Mouse (Mus musculus) bone marrow macrophage, adult 2 months (primary cell): ENCODE results near the gene Acad10. TPM values are rescaled to one million over a fixed set of nuclear protein-coding genes. Genes with fewer than 3 reads are reported as not detected.
"Not testable (repeated sequence)": the region's sequence is repeated elsewhere in the genome, so short reads cannot be mapped to it uniquely, and the experiment has no call there.

Source experiments
- H3K27ac ChIP-seq: 2 replicates; pipeline ENCODE4 v1.5.1; 2012; ENCODE audit warnings: low read depth, low read length; ENCODE audit not compliant: insufficient read depth
- H3K4me1 ChIP-seq: 2 replicates; pipeline ENCODE4 v1.6.1; 2012; ENCODE audit warnings: low read length; ENCODE audit not compliant: control insufficient read depth, insufficient read depth
- H3K4me3 ChIP-seq: 2 replicates; pipeline ENCODE4 v1.5.1; 2012; ENCODE audit warnings: mild to moderate bottlenecking, low read length, moderate library complexity; ENCODE audit not compliant: insufficient read depth
- CTCF ChIP-seq: IDR thresholded peaks from 2 replicates; pipeline ENCODE4 v1.5.1; 2012; ENCODE audit warnings: low read depth, mild to moderate bottlenecking, low read length, moderate library complexity
- POLR2A ChIP-seq: IDR thresholded peaks from 2 replicates; pipeline ENCODE4 v1.6.1; 2012; ENCODE audit warnings: mild to moderate bottlenecking, low read depth, low read length, borderline replicate concordance
- polyA plus RNA-seq: library from polyadenylated mRNA; stranded (reverse); fragments of >200 nt; gene quantifications from 2 replicates; pipeline ENCODE4 v1.2.4, GENCODE M21; 2012; ENCODE audit not compliant: missing spikeins, insufficient read depth, insufficient read length

Gene Acad10
- polyA plus RNA-seq, 1 experiment: 3.3 TPM

- no peak for TF ChIP-seq CTCF
- TF ChIP-seq POLR2A: no peak
- H3K4me3 ChIP-seq: peak overlapping the region; percentile 82
- peaks cover 7% of the 10 kb centered on the region; the same call in 1 of the 2 replicates for H3K4me1 ChIP-seq
- H3K27ac ChIP-seq: no peak overlapping the region
Observed at GRCm38 (mm10) chr5:121661494-121661893, 1.2 kb upstream of the Acad10 start.

DNA sequence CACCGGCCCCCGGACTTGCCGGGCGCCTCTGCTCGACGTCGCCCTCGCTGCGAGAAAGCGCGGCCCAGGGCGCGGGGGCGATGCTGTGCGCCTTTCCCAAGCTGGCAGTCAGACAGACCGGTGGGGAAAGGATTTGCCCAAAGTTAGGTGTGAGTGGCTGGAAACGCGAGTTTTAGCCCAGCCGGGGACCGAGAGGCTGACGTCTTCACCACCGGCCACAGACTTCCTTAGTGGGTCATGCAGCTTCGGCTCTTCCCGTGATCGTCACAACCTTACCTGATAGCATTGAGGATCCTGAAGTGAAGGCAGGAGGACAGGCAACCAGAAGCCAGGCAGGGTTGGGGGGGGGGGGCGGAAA lies 562 bp upstream of the Acad10 start:
- TF ChIP-seq CTCF (no peak), POLR2A (no peak)
- H3K27ac ChIP-seq: peak overlapping the region; percentile 27; the same call in 1 of the 2 replicates
- peak overlapping the region; percentile 82 for H3K4me3 ChIP-seq
- peaks cover 7% of the 10 kb centered on the region; the same call in 1 of the 2 replicates for H3K4me1 ChIP-seq

DNA sequence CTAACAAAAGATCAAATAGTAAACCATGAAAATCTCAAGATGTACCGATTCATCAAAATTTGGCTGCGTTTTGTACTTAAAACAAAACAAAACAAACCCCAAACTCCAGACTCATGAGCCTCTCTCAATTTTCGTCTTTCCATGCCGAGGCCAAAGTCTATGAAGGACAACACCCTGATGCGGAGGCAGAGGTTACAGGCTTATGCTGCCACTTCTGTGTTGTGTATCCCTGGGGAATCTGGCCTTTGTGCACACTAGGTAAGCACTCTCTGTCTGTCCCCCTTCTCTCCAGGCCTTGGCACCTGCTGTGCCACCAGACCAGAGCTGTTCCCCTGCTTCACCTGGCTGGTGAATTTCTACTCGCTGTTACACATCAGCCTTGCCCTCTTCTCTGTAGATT lies 2.7 kb downstream of the Acad10 start:
- H3K4me3 ChIP-seq, H3K4me1 ChIP-seq, H3K27ac ChIP-seq: not testable (repeated sequence)

DNA sequence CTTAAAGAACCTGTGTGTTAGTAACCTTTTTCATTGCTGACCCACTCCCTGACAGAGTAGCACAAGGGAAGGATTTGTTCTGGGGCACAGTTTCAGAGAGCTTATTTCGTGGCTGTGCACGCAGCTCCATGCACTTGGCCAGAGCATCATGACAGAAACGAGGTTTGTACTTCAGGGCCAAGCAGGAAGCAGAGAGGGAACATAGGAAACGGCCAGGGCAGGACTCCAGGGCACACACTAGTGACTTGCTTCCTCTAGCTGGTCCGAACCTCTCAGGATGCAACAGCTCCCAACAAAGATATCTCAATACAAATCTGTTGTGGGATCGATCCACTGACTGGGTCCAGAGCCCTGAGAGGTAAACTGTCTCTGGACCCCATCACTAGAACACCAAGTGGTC lies 3.4 kb downstream of the Acad10 start:
- not testable (repeated sequence) for H3K27ac ChIP-seq, H3K4me3 ChIP-seq, H3K4me1 ChIP-seq

DNA sequence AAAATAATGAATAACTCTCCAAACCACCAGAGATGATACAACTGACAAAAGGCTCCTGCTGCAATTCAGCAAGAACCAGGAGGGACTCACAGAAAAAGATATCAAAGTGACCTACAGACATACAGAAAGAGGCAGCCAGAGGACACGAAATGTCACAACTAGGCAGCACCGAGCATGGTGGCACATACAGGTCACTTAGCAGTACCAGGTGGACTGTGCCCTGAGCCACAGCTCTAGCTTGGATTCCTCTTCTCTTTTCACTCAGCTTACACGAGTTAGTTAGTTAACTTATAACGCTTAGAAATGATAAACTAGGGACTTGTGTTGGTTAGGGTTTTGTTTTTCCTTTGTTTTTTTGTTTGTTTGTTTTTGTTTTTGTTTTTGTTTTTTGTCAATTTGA lies 5.8 kb downstream of the Acad10 start:
- H3K27ac ChIP-seq: no peak overlapping the region
- H3K4me1 ChIP-seq: peaks cover 2% of the 10 kb centered on the region; the same call in 1 of the 2 replicates
- TF ChIP-seq CTCF (no peak), POLR2A (no peak)
- H3K4me3 ChIP-seq: no peak overlapping the region

DNA sequence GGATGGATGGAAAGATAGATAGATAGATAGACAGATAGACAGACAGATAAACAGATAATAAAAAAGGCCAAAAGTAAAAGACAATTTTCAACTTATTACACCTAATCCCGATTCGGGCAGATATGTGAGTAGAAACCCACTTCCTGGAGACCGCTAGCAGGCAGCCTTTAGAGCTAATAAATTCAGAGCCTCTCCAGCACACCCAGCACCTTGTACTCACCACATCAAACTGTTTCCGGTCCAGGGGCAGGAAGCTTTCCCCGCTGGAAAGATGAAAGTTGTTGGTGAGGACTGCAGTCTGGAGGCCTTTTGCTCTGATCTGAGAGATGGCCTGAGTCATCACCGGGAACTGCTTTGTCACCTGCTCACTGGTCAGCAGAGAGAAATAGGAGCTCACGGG lies 11.2 kb downstream of the Acad10 start:
- TF ChIP-seq CTCF (no peak), POLR2A (no peak)
- no peak overlapping the region for H3K27ac ChIP-seq
- no peaks in the 10 kb centered on the region for H3K4me1 ChIP-seq
- no peak overlapping the region for H3K4me3 ChIP-seq

DNA sequence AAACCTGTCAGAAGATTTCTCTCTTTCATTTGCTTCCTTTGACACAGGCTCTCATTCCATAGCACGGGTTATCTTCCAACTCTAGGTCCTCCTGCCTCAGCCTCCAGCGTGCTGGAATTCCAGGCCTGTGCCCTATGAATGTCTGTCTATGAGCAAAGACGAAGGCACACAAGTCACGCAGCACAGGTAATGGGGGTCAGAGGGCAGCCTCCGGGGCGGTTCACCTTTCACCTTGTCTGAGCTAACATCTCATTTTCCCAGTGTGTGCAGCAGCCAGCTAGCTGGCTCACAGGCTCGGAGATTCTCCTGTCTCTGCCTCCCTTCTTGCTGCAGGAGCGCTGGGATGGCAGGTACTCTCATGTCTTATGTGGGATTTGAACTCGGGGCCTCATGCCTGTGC lies 20.7 kb downstream of the Acad10 start:
- TF ChIP-seq POLR2A (no peak), CTCF (no peak)
- H3K4me1 ChIP-seq: no peaks in the 10 kb centered on the region
- no peak overlapping the region for H3K4me3 ChIP-seq
- H3K27ac ChIP-seq: no peak overlapping the region

GRCm38 (mm10) chr5:121637296-121637695 lies 23.0 kb downstream of the Acad10 start:
- TF ChIP-seq POLR2A (no peak), CTCF (no peak)
- Histone ChIP-seq H3K4me3 (no peak overlapping the region), H3K4me1 (no peaks in the 10 kb centered on the region), H3K27ac (no peak overlapping the region)

DNA sequence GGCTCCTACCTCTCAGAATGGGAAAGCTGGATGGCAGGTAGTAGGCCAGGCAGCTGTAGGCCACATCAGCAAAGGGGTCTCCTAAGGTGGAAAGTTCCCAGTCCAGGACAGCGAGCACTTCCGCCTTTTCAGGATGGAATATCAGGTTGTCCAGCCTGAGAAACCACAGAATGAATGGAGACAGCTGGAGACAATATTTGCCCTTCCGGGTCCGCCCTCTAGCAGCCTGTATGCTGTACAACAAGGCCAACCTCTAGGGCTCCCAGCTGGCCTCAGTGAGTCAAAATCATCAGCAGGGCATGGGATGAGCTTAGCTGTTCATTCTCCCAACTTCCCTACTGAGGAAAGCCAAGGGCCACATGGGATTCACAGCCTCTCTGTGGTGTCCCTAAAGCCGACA lies 25.6 kb downstream of the Acad10 start:
- TF ChIP-seq POLR2A (no peak), CTCF (no peak)
- H3K4me3 ChIP-seq: no peak overlapping the region
- no peaks in the 10 kb centered on the region for H3K4me1 ChIP-seq
- H3K27ac ChIP-seq: no peak overlapping the region

DNA sequence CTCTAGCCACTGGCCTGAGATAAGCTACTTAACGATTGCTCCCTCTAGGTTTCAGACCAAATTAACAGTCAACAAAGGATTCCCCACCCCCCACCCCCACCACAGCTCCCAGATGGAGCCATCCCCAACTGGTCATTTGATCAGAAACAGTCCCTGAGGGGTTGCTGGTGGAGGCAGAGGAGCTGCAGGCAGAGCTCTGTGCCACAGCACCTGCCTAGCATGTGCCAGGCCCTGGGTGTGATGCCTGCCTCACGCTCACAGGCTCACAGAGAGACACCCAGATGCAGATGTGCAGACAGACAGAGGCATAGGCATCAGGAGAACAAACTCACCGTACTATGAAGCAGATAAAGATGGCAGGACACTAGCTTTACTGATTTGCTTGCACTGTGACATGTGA lies 27.5 kb downstream of the Acad10 start:
- no peaks in the 10 kb centered on the region for H3K4me1 ChIP-seq
- H3K27ac ChIP-seq: no peak overlapping the region
- no peak for TF ChIP-seq POLR2A
- TF ChIP-seq CTCF: no peak
- no peak overlapping the region for H3K4me3 ChIP-seq

- not testable (repeated sequence) for H3K4me3 ChIP-seq, H3K27ac ChIP-seq, H3K4me1 ChIP-seq
Observed at GRCm38 (mm10) chr5:121631106-121631647, 29.1 kb downstream of the Acad10 start.
